Mouse (Mus musculus): ENCODE data around the gene Rgs3.

Gene Rgs3

GRCm38 (mm10) chr4:62695946-62696345 is 136.3 kb downstream of the Rgs3 start:
- peak; percentile 87 to 89 for DNase-seq

GRCm38 (mm10) chr4:62696699-62697404 is 137.2 kb downstream of the Rgs3 start:
- DNase-seq = peak; percentile 67 to 68

GRCm38 (mm10) chr4:62697469-62697868 is 137.8 kb downstream of the Rgs3 start:
- DNase-seq = peak; percentile 93 to 95

GRCm38 (mm10) chr4:62698521-62698920 is 138.9 kb downstream of the Rgs3 start:
- DNase-seq = no peak

GRCm38 (mm10) chr4:62699191-62699812 is 139.7 kb downstream of the Rgs3 start:
- peak; percentile 97 to 98 for DNase-seq

- DNase-seq = no peak
These were observed 140.8 kb downstream of the Rgs3 start for GRCm38 (mm10) chr4:62700426-62700825.

- peak in 1 of 2 experiments; percentile 27 for DNase-seq
These were observed 143.5 kb downstream of the Rgs3 start for GRCm38 (mm10) chr4:62703151-62703550.

- peak in 1 of 2 experiments; percentile 4 for DNase-seq
These were observed 144.6 kb downstream of the Rgs3 start for GRCm38 (mm10) chr4:62704204-62704603.

- DNase-seq = peak in 1 of 2 experiments; percentile 8
These were observed 145.4 kb downstream of the Rgs3 start for GRCm38 (mm10) chr4:62705013-62705412.

GRCm38 (mm10) chr4:62705749-62706148 is 146.1 kb downstream of the Rgs3 start:
- DNase-seq = no peak

- no peak for DNase-seq
These were observed 148.4 kb downstream of the Rgs3 start for GRCm38 (mm10) chr4:62708084-62708483.

- no peak for DNase-seq
These were observed 149.3 kb downstream of the Rgs3 start for GRCm38 (mm10) chr4:62708994-62709393.

GRCm38 (mm10) chr4:62709448-62709847 is 149.8 kb downstream of the Rgs3 start:
- DNase-seq = no peak

GRCm38 (mm10) chr4:62711159-62711558 is 151.5 kb downstream of the Rgs3 start:
- DNase-seq = no peak

GRCm38 (mm10) chr4:62711582-62711981 is 151.9 kb downstream of the Rgs3 start:
- no peak for DNase-seq

GRCm38 (mm10) chr4:62720861-62721260 is 161.2 kb downstream of the Rgs3 start:
- DNase-seq = no peak

GRCm38 (mm10) chr4:62722021-62722426 is 162.4 kb downstream of the Rgs3 start:
- DNase-seq = no peak

- DNase-seq = no peak
These were observed 164.1 kb downstream of the Rgs3 start for GRCm38 (mm10) chr4:62723795-62724194.

- DNase-seq = no peak
These were observed 166.8 kb downstream of the Rgs3 start for GRCm38 (mm10) chr4:62726282-62726937.

- DNase-seq = no peak
These were observed 168.1 kb downstream of the Rgs3 start for GRCm38 (mm10) chr4:62727541-62728303.

GRCm38 (mm10) chr4:62728471-62728870 is 168.8 kb downstream of the Rgs3 start:
- DNase-seq = no peak

GRCm38 (mm10) chr4:62729191-62729590 is 169.5 kb downstream of the Rgs3 start:
- DNase-seq = no peak

- no peak for DNase-seq
These were observed 170.3 kb downstream of the Rgs3 start for GRCm38 (mm10) chr4:62729941-62730340.

All from cerebellum, postnatal 14 days (tissue).